Mouse (Mus musculus): ENCODE measurements around the gene Olfr1033. TPM values are rescaled to one million over a fixed set of nuclear protein-coding genes. Genes with fewer than 3 reads are reported as not detected.
"Not testable (repeated sequence)": the region's sequence is repeated elsewhere in the genome, so short reads cannot be mapped to it uniquely, and the experiment has no call there.

Olfr1033 gene
- total and polyA plus RNA-seq, 3 experiments: not detected

- H3K9ac ChIP-seq (ENCODE audit: insufficient read depth, low read depth): no peak within 1 kb of the TSS
- no peak for DNase-seq (ENCODE audit: extremely low read depth)
- H3K36me3 ChIP-seq (replicated peaks in 1 of 2; ENCODE audit: control insufficient read depth in 1 of 2, insufficient read depth in 1 of 2, low read length in 1 of 2): no peaks in the 10 kb centered on the region
- H3K27me3 ChIP-seq (replicated peaks): no peaks in the 10 kb centered on the region
- TF ChIP-seq RAD21 (IDR thresholded peaks at IDR 0.05; ENCODE audit: low read depth, low read length) (no peak), ETS1 (conservative IDR thresholded peaks at IDR 0.05; ENCODE audit: low read depth, low read length) (no peak), BHLHE40 (IDR thresholded peaks at IDR 0.05; ENCODE audit: low read depth, low read length) (no peak), POLR2AphosphoS2 (IDR thresholded peaks at IDR 0.05; ENCODE audit: low read depth, low read length) (no peak), MYC (IDR thresholded peaks at IDR 0.05; ENCODE audit: low read depth, low read length) (no peak), E2F4 (IDR thresholded peaks at IDR 0.05; ENCODE audit: insufficient replicate concordance, low read depth, low read length) (no peak), ELF1 (IDR thresholded peaks at IDR 0.05; ENCODE audit: low read depth, low read length) (no peak), ZNF384 (IDR thresholded peaks at IDR 0.05; ENCODE audit: low read depth, low read length) (no peak), SMC3 (IDR thresholded peaks at IDR 0.05; ENCODE audit: low read depth, low read length) (no peak), MXI1 (IDR thresholded peaks at IDR 0.05; ENCODE audit: low read depth, low read length) (no peak), PAX5 (IDR thresholded peaks at IDR 0.05; ENCODE audit: low read length) (no peak), CHD1 (IDR thresholded peaks at IDR 0.05; ENCODE audit: low read depth, low read length) (no peak), USF2 (conservative IDR thresholded peaks at IDR 0.05; ENCODE audit: low read depth, low read length) (no peak), IRF4 (IDR thresholded peaks at IDR 0.05; ENCODE audit: low read depth, low read length) (no peak)
- H3K4me1 ChIP-seq (ENCODE audit: control insufficient read depth in 1 of 2, insufficient read depth in 2 of 2): no peaks in the 10 kb centered on the region
- H3K27ac ChIP-seq (ENCODE audit: insufficient read depth, low read depth): no peak within 1 kb of the TSS
- no peak within 1 kb of the TSS for H3K4me3 ChIP-seq (replicated peaks in 1 of 3; ENCODE audit: low read depth in 2 of 3, low read length in 2 of 3, poor library complexity in 1 of 3)
- no peak within 1 kb of the TSS for H3K4me2 ChIP-seq (ENCODE audit: insufficient read depth, low read depth, poor library complexity, severe bottlenecking)
- dilution Hi-C loops (cut with MboI; ENCODE audit: extremely low pct_ligation_motif_present, extremely low pct_unique_long_range_greater_than_20kb, low sequenced_read_pairs) (no loop called here), in situ Hi-C loops (cut with MboI; ENCODE audit: low pct_ligation_motif_present, low pct_unique_long_range_greater_than_20kb, low sequenced_read_pairs) (no loop called here)
- H3K79me2 ChIP-seq (replicated peaks; ENCODE audit: control insufficient read depth, extremely low read depth, insufficient read depth, poor library complexity, severe bottlenecking): no peaks in the 10 kb centered on the region
- peaks cover 15% of the 10 kb centered on the region for H3K9me3 ChIP-seq (replicated peaks; ENCODE audit: low read length)
Measured at GRCm38 (mm10) chr2:85990004-85990403, 30.4 kb upstream of the Olfr1033 start, which contains the start of gene Olfr1031. Gene Olfr1031, plus strand, starts transcription at chr2:85990304.

- H3K9me3 ChIP-seq (replicated peaks; ENCODE audit: low read length): peaks cover 5% of the 10 kb centered on the region
- no peak within 1 kb of the TSS for H3K9ac ChIP-seq (ENCODE audit: insufficient read depth, low read depth)
- H3K79me2 ChIP-seq (replicated peaks; ENCODE audit: control insufficient read depth, extremely low read depth, insufficient read depth, poor library complexity, severe bottlenecking): no peaks in the 10 kb centered on the region
- H3K4me3 ChIP-seq (replicated peaks in 1 of 3; ENCODE audit: low read depth in 2 of 3, low read length in 2 of 3, poor library complexity in 1 of 3): no peak within 1 kb of the TSS
- dilution Hi-C loops (cut with MboI; ENCODE audit: extremely low pct_ligation_motif_present, extremely low pct_unique_long_range_greater_than_20kb, low sequenced_read_pairs) (no loop called here), in situ Hi-C loops (cut with MboI; ENCODE audit: low pct_ligation_motif_present, low pct_unique_long_range_greater_than_20kb, low sequenced_read_pairs) (no loop called here)
- H3K4me1 ChIP-seq (ENCODE audit: control insufficient read depth in 1 of 2, insufficient read depth in 2 of 2): no peaks in the 10 kb centered on the region
- H3K36me3 ChIP-seq (replicated peaks in 1 of 2; ENCODE audit: control insufficient read depth in 1 of 2, insufficient read depth in 1 of 2, low read length in 1 of 2): no peaks in the 10 kb centered on the region
- H3K27me3 ChIP-seq (replicated peaks): no peaks in the 10 kb centered on the region
- no peak for DNase-seq (ENCODE audit: extremely low read depth)
- H3K4me2 ChIP-seq (ENCODE audit: insufficient read depth, low read depth, poor library complexity, severe bottlenecking): no peak within 1 kb of the TSS
- TF ChIP-seq HCFC1 (IDR thresholded peaks at IDR 0.05; ENCODE audit: low read depth, low read length) (no peak), JUND (conservative IDR thresholded peaks at IDR 0.05; ENCODE audit: low read depth, low read length) (no peak), MXI1 (IDR thresholded peaks at IDR 0.05; ENCODE audit: low read depth, low read length) (no peak), USF1 (IDR thresholded peaks at IDR 0.05; ENCODE audit: low read depth, low read length) (no peak), BHLHE40 (IDR thresholded peaks at IDR 0.05; ENCODE audit: low read depth, low read length) (no peak)
- no peak within 1 kb of the TSS for H3K27ac ChIP-seq (ENCODE audit: insufficient read depth, low read depth)
Measured at GRCm38 (mm10) chr2:86005240-86005639, 15.2 kb upstream of the Olfr1033 start, which contains the start of gene Olfr1032. Gene Olfr1032, plus strand, starts transcription at chr2:86005540.

GRCm38 (mm10) chr2:86021518-86021917, 1.1 kb downstream of the Olfr1033 start:
- H3K27ac ChIP-seq (ENCODE audit: insufficient read depth, low read depth); dilution Hi-C loops (cut with MboI; ENCODE audit: extremely low pct_ligation_motif_present, extremely low pct_unique_long_range_greater_than_20kb, low sequenced_read_pairs); H3K27me3 ChIP-seq (replicated peaks); DNase-seq (ENCODE audit: extremely low read depth); in situ Hi-C loops (cut with MboI; ENCODE audit: low pct_ligation_motif_present, low pct_unique_long_range_greater_than_20kb, low sequenced_read_pairs); H3K4me3 ChIP-seq (replicated peaks in 1 of 3; ENCODE audit: low read depth in 2 of 3, low read length in 2 of 3, poor library complexity in 1 of 3); H3K9ac ChIP-seq (ENCODE audit: insufficient read depth, low read depth); H3K9me3 ChIP-seq (replicated peaks; ENCODE audit: low read length); H3K4me1 ChIP-seq (ENCODE audit: control insufficient read depth in 1 of 2, insufficient read depth in 2 of 2); H3K79me2 ChIP-seq (replicated peaks; ENCODE audit: control insufficient read depth, extremely low read depth, insufficient read depth, poor library complexity, severe bottlenecking); H3K36me3 ChIP-seq (replicated peaks in 1 of 2; ENCODE audit: control insufficient read depth in 1 of 2, insufficient read depth in 1 of 2, low read length in 1 of 2); H3K4me2 ChIP-seq (ENCODE audit: insufficient read depth, low read depth, poor library complexity, severe bottlenecking): not testable (repeated sequence)

Data from CH12.LX (cell line).